Mouse (Mus musculus) myocyte (in vitro differentiated cells): ENCODE results near the gene Tada1.

ENCODE experiments used
- CEBPB ChIP-seq: IDR thresholded peaks from 2 replicates; pipeline ENCODE4 v1.6.1; 2011; ENCODE audit warnings: mild to moderate bottlenecking, moderate library complexity; ENCODE audit not compliant: poor library complexity, insufficient read depth, severe bottlenecking
- E2F4 ChIP-seq: IDR thresholded peaks from one replicate; pipeline ENCODE4 v1.6.1; 2011; ENCODE audit warnings: mild to moderate bottlenecking, control low read depth, moderate library complexity; ENCODE audit not compliant: insufficient read depth
- MAX ChIP-seq: IDR thresholded peaks from one replicate; pipeline ENCODE4 v1.6.1; 2011; ENCODE audit warnings: low read depth, mild to moderate bottlenecking, control low read depth
- MYOD1 ChIP-seq, 3 experiments: IDR thresholded peaks; one replicate each; pipeline ENCODE4 v1.6.1; 2011; ENCODE audit warnings: control low read depth in 2 of 3, low read depth in 2 of 3, mild to moderate bottlenecking in 2 of 3, moderate library complexity in 1 of 3; ENCODE audit not compliant: insufficient read length in 2 of 3, control insufficient read depth in 1 of 3
- MYOG ChIP-seq, 3 experiments: IDR thresholded peaks; one replicate each; pipeline ENCODE4 v1.6.1; 2011; ENCODE audit warnings: control low read depth in 2 of 3, low read depth in 2 of 3, mild to moderate bottlenecking in 2 of 3; ENCODE audit not compliant: insufficient read length in 2 of 3, control insufficient read depth in 1 of 3, insufficient read depth in 1 of 3
- POLR2A ChIP-seq: IDR thresholded peaks from one replicate; pipeline ENCODE4 v1.6.1; 2011; ENCODE audit warnings: low read depth, mild to moderate bottlenecking, control low read depth, moderate library complexity; ENCODE audit not compliant: insufficient read length
- POLR2AphosphoS2 ChIP-seq: IDR thresholded peaks from one replicate; pipeline ENCODE4 v1.6.1; 2011; ENCODE audit warnings: low read depth, control low read depth; ENCODE audit not compliant: insufficient read length
- REST ChIP-seq: IDR thresholded peaks from one replicate; pipeline ENCODE4 v1.6.1; 2011; ENCODE audit warnings: mild to moderate bottlenecking, control low read depth, moderate library complexity; ENCODE audit not compliant: insufficient read depth, insufficient read length
- SRF ChIP-seq: IDR thresholded peaks from one replicate; pipeline ENCODE4 v1.6.1; 2011; ENCODE audit warnings: low read depth; ENCODE audit not compliant: control insufficient read depth, insufficient read length
- TCF12 ChIP-seq: IDR thresholded peaks from one replicate; pipeline ENCODE4 v1.6.1; 2011; ENCODE audit warnings: mild to moderate bottlenecking, control low read depth; ENCODE audit not compliant: poor library complexity, insufficient read depth, severe bottlenecking
- TCF3 ChIP-seq: IDR thresholded peaks from one replicate; pipeline ENCODE4 v1.6.1; 2011; ENCODE audit warnings: low read depth, control low read depth; ENCODE audit not compliant: insufficient read length
- USF1 ChIP-seq: IDR thresholded peaks from one replicate; pipeline ENCODE4 v1.6.1; 2011; ENCODE audit warnings: low read depth, mild to moderate bottlenecking, control low read depth, moderate library complexity

DNA sequence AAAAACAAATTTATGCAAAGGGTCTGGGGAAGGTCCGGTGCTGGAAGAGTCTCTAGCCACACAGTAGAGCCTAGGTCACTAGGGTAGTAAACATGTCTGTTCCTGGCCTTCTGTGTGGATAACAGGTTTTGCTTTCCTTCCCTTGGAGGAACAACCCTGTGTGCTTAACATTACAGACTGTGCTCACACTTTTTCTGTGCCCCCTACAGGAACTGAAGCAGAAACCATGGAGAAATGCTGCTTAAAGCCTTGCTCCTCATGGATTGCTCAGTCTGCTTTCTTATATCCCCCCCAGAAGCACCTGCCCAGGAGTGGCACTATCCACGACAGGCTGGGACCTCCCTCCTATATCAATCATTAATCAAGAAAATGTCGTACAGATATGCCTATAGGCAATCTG, 17.1 kb upstream of the Tada1 start:
- TF ChIP-seq POLR2AphosphoS2 (no peak), MAX (no peak), POLR2A (no peak), REST (no peak), TCF12 (no peak), MYOG (IDR thresholded peaks at IDR 0.05; ENCODE audit: control insufficient read depth in 1 of 3, insufficient read depth in 1 of 3, insufficient read length in 2 of 3, low read depth in 2 of 3) (no peak), USF1 (no peak), E2F4 (no peak), CEBPB (no peak), MYOD1 (IDR thresholded peaks at IDR 0.05; ENCODE audit: control insufficient read depth in 1 of 3, insufficient read length in 2 of 3, low read depth in 2 of 3) (no peak), TCF3 (no peak), SRF (no peak)
